Mouse (Mus musculus) bone marrow, adult 2 months (tissue): ENCODE data around the gene Rabgap1l. TPM values are rescaled to one million over a fixed set of nuclear protein-coding genes. Genes with fewer than 3 reads are reported as not detected.

Source experiments
- H3K27ac ChIP-seq: fragments of 200-500 bp; 2 replicates; pipeline ENCODE4 v1.5.1; 2012; ENCODE audit warnings: low read depth, mild to moderate bottlenecking, control low read depth, inconsistent platforms, low read length; ENCODE audit not compliant: control insufficient read depth, poor library complexity, insufficient read depth
- H3K4me1 ChIP-seq: fragments of 200-500 bp; 2 replicates; pipeline ENCODE4 v1.6.1; 2011; ENCODE audit warnings: low read length; ENCODE audit not compliant: control insufficient read depth, insufficient read depth
- H3K4me3 ChIP-seq: fragments of 200-500 bp; replicated peaks from 2 replicates; pipeline ENCODE3; 2011; ENCODE audit warnings: mild to moderate bottlenecking, low read depth, low read length, control low read depth; ENCODE audit not compliant: control insufficient read depth
- CTCF ChIP-seq: fragments of 200-500 bp; IDR thresholded peaks from 2 replicates; pipeline ENCODE4 v1.5.1; 2011; ENCODE audit warnings: low read length, control low read depth; ENCODE audit not compliant: control insufficient read depth, insufficient read depth
- POLR2A ChIP-seq: fragments of 200-500 bp; IDR thresholded peaks from 2 replicates; pipeline ENCODE4 v1.6.1; 2011; ENCODE audit warnings: low read depth, mild to moderate bottlenecking, control low read depth, low read length, borderline replicate concordance; ENCODE audit not compliant: control insufficient read depth
- WGBS: fragments of 180-500 bp; shearing (Covaris S2); methylation state at CpG from one replicate; pipeline ENCODE4 v1.1.7; 2018; 5-methylcytosine and 5-hydroxymethylcytosine counted together
- polyA plus RNA-seq: library from polyadenylated mRNA; stranded (reverse); fragments of >200 nt; gene quantifications from 2 replicates; pipeline ENCODE4 v1.2.4, GENCODE M21; 2011; ENCODE audit warnings: low replicate concordance; ENCODE audit not compliant: missing spikeins, insufficient read depth, insufficient read length

The Rabgap1l gene
- polyA plus RNA-seq, 1 experiment = 73.4 TPM

DNA sequence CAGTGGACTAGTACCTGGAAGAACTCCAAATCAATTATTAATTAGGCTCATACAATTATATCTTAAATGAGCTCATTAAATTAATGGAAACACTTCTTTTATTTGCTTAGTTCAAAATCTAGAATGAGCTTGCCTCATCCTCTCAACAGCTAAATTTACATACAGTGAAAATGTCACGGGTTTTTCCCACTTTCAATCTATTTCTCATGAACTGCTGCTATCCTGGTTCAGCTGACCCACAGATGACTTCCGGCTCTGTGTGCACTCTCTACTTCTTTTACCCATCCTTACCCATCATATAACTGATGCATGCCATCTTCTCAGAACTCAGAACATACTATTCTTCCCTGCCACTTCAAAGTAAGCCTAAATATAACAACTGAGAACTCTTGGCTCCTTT lies 452.4 kb downstream of the Rabgap1l start:
- Histone ChIP-seq H3K4me3 (no peak overlapping the region), H3K4me1 (no peaks in the 10 kb centered on the region), H3K27ac (no peak overlapping the region)
- TF ChIP-seq CTCF (no peak), POLR2A (no peak)
- WGBS = 74% methylated on average over 2 of the region's 2 CpGs

DNA sequence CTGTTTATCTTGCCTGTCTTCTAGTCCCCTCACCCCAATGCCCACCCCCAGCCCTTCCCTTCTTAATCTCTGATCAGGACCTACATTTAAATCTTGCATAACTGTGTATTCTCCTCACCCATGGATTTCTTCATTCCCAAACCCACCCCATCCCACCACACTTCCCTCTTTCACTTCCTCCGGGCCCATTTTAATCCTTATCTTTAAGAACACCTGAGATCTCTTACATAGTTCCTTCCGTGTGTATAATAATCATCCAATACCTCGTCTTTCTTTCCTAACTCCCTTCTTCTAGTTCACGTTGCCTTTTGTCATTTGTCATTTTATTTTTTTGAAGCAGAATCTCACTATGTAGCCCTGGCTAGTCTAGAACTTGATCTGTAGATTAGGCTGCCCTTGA lies 453.6 kb downstream of the Rabgap1l start:
- TF ChIP-seq POLR2A (no peak), CTCF (no peak)
- no peak overlapping the region for H3K27ac ChIP-seq
- no peak overlapping the region for H3K4me3 ChIP-seq
- no peaks in the 10 kb centered on the region for H3K4me1 ChIP-seq
- WGBS = 15% methylated on average over 4 of the region's 4 CpGs

DNA sequence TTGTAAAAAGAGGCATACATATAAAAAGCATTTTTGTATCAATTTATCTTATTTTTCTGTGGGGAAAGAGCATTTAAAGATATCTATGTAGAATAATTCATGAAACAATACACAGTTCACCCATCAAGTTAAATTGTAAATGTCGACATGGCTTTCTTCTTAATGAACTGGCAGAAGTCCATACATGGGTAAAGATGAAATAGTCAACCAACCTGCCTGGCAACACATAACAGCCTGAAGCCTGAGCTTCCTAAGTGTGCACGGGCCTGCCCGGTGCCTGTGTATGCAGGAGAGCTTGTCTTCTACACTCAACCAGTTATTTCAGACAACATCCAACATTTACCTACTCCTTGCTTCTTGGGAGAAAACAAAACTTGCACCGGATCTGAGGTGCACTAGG lies 458.2 kb downstream of the Rabgap1l start:
- WGBS = 90% methylated on average over 4 of the region's 4 CpGs
- Histone ChIP-seq H3K4me3 (no peak overlapping the region), H3K27ac (no peak overlapping the region), H3K4me1 (no peaks in the 10 kb centered on the region)
- TF ChIP-seq POLR2A (no peak), CTCF (no peak)

DNA sequence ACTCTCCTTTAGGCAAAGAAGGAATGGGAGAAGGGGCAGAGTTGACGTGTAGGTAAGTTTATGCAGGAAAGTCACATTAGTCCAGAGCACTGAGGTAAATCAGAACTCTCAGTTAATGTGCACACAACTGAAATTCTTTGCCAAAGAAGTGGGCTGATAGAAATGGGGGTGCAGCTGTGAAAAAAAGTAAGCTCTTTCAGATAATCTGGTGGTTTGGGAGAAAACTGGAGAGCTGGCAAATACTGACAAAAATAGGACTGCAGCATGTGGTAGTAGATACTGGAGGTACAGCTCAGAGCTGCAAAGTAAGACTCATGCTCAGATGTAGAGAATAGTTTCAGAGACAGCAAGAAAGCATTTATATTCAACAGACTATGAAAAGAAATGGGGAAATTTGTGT lies 462.2 kb downstream of the Rabgap1l start:
- TF ChIP-seq POLR2A = no peak
- TF ChIP-seq CTCF = no peak
- no peaks in the 10 kb centered on the region; the same call in 1 of the 2 replicates for H3K4me1 ChIP-seq
- WGBS = 82% methylated on average over 1 of the region's 1 CpGs
- no peak overlapping the region for H3K27ac ChIP-seq
- H3K4me3 ChIP-seq = no peak overlapping the region

DNA sequence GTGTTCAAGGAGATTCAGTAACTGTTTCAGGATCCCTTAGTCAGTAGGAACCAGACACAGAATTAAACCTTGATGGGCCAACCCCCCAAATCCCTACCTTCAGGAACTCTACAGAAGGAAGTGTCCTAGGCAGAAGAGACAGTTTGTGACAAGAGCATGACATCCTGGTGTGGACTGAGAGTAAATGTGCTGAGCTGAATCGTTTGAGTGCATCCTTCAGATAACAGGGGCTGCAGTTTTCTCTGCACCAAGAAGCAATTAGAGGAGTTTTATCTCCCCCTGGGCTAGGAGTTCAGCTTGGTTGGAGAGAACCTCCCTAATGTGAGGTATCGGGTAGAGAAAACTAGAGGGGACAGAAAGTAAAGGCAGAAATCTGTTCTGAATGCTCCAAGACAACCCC lies 462.8 kb downstream of the Rabgap1l start:
- WGBS = 56% methylated on average over 2 of the region's 2 CpGs
- Histone ChIP-seq H3K4me3 (no peak overlapping the region), H3K27ac (no peak overlapping the region), H3K4me1 (no peaks in the 10 kb centered on the region; the same call in 1 of the 2 replicates)
- no peak for TF ChIP-seq POLR2A
- no peak for TF ChIP-seq CTCF

DNA sequence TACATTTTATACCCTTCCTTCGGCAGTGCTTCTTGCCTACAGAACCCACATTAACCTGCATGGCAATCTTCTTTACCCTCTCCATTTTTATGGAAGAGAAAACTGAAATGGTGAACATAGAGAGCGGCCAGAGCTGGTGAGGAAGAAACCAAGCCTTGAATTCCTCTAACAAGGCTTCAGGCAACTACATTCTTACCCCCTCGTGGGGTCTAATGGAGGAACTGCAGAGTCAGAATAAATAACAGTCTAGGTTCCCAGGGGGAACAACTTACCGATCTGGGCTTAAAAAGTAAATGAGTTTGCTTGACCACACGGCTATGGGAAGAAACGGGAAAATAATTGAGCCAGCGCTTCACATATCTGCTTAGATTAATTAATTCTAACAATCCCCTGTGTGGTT lies 463.2 kb downstream of the Rabgap1l start:
- Histone ChIP-seq H3K27ac (no peak overlapping the region), H3K4me3 (no peak overlapping the region), H3K4me1 (no peaks in the 10 kb centered on the region; the same call in 1 of the 2 replicates)
- WGBS = 46% methylated on average over 7 of the region's 7 CpGs
- TF ChIP-seq CTCF (no peak), POLR2A (no peak)

DNA sequence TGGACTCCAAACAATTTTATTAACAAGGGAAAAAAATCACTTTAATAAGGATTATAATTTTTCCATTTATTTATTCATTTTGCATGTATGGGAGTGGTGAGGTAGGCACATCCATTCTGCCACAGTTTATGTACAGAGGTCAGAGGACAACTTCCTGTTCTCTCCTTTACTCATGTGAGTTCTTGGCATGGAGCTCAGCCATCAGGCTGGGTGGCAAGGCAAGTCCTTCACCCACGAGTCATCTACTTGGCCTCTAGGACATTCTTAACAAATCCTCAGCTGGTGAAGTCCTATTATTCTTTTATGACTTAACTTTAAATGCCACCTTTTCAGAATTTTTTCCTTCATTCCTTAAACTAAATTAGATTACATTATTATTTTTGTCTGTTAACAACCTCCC lies 465.5 kb downstream of the Rabgap1l start:
- Histone ChIP-seq H3K27ac (no peak overlapping the region), H3K4me3 (no peak overlapping the region), H3K4me1 (no peaks in the 10 kb centered on the region; the same call in 1 of the 2 replicates)
- TF ChIP-seq CTCF = no peak
- TF ChIP-seq POLR2A = no peak
- WGBS = 22% methylated on average over 1 of the region's 1 CpGs

DNA sequence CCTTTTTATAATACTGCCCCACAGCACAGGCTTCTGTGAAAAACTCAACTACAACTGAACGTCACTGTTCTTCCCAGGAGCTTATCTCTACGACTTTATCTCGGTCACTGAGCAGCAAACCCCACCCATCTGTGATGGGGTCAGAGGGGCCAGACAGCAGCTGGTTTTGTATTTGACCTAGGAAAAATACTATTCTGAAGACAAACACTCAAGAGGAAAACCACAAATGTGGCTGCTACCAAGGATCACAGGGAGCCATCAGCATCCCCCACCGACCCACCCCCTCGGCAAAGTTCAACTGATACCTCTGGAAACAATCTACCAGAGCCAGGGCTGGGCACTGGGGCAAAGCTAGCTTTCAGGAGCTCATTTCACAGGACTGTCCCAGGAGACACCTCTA lies 467.5 kb downstream of the Rabgap1l start:
- H3K27ac ChIP-seq = no peak overlapping the region
- H3K4me1 ChIP-seq = no peaks in the 10 kb centered on the region; the same call in 1 of the 2 replicates
- 41% methylated on average over 5 of the region's 5 CpGs for WGBS
- no peak for TF ChIP-seq CTCF
- no peak for TF ChIP-seq POLR2A
- H3K4me3 ChIP-seq = no peak overlapping the region

DNA sequence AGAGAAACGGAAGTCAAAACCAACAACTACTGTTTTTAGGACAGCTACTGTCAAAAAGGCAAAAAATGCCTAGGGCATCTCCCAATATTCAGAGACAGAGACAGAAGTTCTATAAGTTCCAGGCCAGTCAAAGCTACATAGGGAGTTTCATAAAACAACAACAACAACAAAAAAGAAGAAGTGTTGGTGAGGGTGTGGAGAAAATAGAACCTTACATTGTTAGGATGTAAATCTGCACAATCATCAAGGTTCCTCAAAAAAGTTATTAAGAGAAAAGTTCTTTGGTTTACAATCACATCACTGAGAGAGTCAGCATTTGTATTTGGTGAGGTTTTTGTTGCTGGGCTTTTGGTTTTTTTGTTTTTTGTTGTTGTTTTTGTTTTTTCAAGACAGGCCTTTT lies 472.3 kb downstream of the Rabgap1l start:
- Histone ChIP-seq H3K27ac (no peak overlapping the region), H3K4me3 (no peak overlapping the region), H3K4me1 (no peaks in the 10 kb centered on the region)
- 72% methylated on average over 1 of the region's 1 CpGs for WGBS
- TF ChIP-seq POLR2A (no peak), CTCF (no peak)
